Mouse (Mus musculus): ENCODE measurements around the gene Dlg3. TPM values are rescaled to one million over a fixed set of nuclear protein-coding genes. Genes with fewer than 3 reads are reported as not detected.

Gene Dlg3
- polyA plus RNA-seq, 1 experiment: 24.1 TPM

GRCm38 (mm10) chrX:100796041-100796740, 28.7 kb downstream of the Dlg3 start:
- 48% methylated on average over 6 of the region's 6 CpGs for WGBS
- DNase-seq (ENCODE audit: low read depth, low spot score): no peak

GRCm38 (mm10) chrX:100796741-100797090, 29.2 kb downstream of the Dlg3 start:
- DNase-seq (ENCODE audit: low read depth, low spot score): no peak
- WGBS: 41% methylated on average over 3 of the region's 3 CpGs

- DNase-seq (ENCODE audit: low read depth, low spot score): no peak
- WGBS: 49% methylated on average over 4 of the region's 4 CpGs
Measured at GRCm38 (mm10) chrX:100797370-100797769, 29.8 kb downstream of the Dlg3 start.

- no peak for DNase-seq (ENCODE audit: low read depth, low spot score)
- WGBS: 59% methylated on average over 7 of the region's 7 CpGs
Measured at GRCm38 (mm10) chrX:100797851-100798527, 30.5 kb downstream of the Dlg3 start.

GRCm38 (mm10) chrX:100800643-100801042, 33.1 kb downstream of the Dlg3 start:
- 36% methylated on average over 2 of the region's 2 CpGs for WGBS
- DNase-seq (ENCODE audit: low read depth, low spot score): no peak

- 37% methylated on average over 6 of the region's 6 CpGs for WGBS
- DNase-seq (ENCODE audit: low read depth, low spot score): peak; percentile 70
Measured at GRCm38 (mm10) chrX:100802034-100802433, 34.5 kb downstream of the Dlg3 start.

- no peak for DNase-seq (ENCODE audit: low read depth, low spot score)
- 82% methylated on average over 4 of the region's 4 CpGs for WGBS
Measured at GRCm38 (mm10) chrX:100811129-100811528, 43.6 kb downstream of the Dlg3 start.

- WGBS: 89% methylated on average over 8 of the region's 8 CpGs
Measured at GRCm38 (mm10) chrX:100814139-100814538, 46.6 kb downstream of the Dlg3 start.

GRCm38 (mm10) chrX:100815766-100816165, 48.2 kb downstream of the Dlg3 start:
- DNase-seq (ENCODE audit: low read depth, low spot score): no peak
- WGBS: 80% methylated on average over 7 of the region's 7 CpGs

More at GRCm38 (mm10) chrX:100814139-100814538, 46.6 kb downstream of the Dlg3 start:
- DNase-seq (ENCODE audit: low read depth, low spot score): no peak

- 89% methylated on average over 9 of the region's 9 CpGs for WGBS
- DNase-seq (ENCODE audit: low read depth, low spot score): no peak
Measured at GRCm38 (mm10) chrX:100818681-100819080, 51.2 kb downstream of the Dlg3 start.

GRCm38 (mm10) chrX:100821149-100821548, 53.6 kb downstream of the Dlg3 start:
- 96% methylated on average over 1 of the region's 1 CpGs for WGBS
- DNase-seq (ENCODE audit: low read depth, low spot score): no peak

- 45% methylated on average over 1 of the region's 1 CpGs for WGBS
- DNase-seq (ENCODE audit: low read depth, low spot score): no peak
Measured at GRCm38 (mm10) chrX:100825557-100825956, 58.0 kb downstream of the Dlg3 start.

GRCm38 (mm10) chrX:100832806-100833205, 65.3 kb downstream of the Dlg3 start:
- no peak for DNase-seq (ENCODE audit: low read depth, low spot score)
- 80% methylated on average over 2 of the region's 2 CpGs for WGBS

- no peak for DNase-seq (ENCODE audit: low read depth, low spot score)
Measured at GRCm38 (mm10) chrX:100839211-100839610, 71.7 kb downstream of the Dlg3 start.

Other genes starting within 250 kb of the Dlg3 start
- gene Dgat2l6, start 242.9 kb upstream of the Dlg3 start, polyA plus RNA-seq (2012; rRNA removed): not detected in 2 replicates
- gene Awat1, start 195.5 kb upstream of the Dlg3 start, polyA plus RNA-seq (2012; rRNA removed): not detected in 2 replicates
- 4.1 and 10.4 TPM in 2 replicates for gene P2ry4, start 172.9 kb upstream of the Dlg3 start, polyA plus RNA-seq (2012; rRNA removed)
- gene Arr3, start 162.2 kb upstream of the Dlg3 start, polyA plus RNA-seq (2012; rRNA removed): not detected in 2 replicates
- 3.1 and 3.9 TPM in 2 replicates for gene Kif4, start 142.0 kb upstream of the Dlg3 start, polyA plus RNA-seq (2012; rRNA removed)
- 24.8 and 30.5 TPM in 2 replicates for gene Pdzd11, start 141.2 kb upstream of the Dlg3 start, polyA plus RNA-seq (2012; rRNA removed)
- gene Gdpd2, start 37.8 kb upstream of the Dlg3 start, polyA plus RNA-seq (2012; rRNA removed): 9.7 and 42.6 TPM in 2 replicates